In the genomic region with DNA sequence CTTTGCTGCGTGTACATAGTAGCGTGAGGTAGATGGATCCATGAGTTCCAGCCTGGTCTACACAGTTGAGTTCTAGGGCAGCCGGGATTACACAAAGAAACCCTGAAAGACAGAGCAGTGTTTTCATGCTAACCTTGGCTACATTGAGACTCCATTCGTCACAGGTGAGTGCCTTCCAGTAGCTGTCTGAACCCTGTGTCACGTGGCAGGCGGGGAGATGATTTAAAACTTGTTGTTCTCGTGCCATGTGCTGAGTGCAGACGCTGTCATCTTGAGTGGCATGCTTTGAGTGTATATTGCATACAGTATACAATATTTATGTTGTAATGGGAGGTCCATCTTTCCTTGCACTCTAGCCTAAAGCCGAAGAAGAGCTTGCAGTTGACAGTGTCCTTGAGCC, we compare ENCODE assay signal across 24 mouse cellular contexts.
A peak's percentile ranks its signal among the peaks of the same experiment; 100 is the strongest.
DNase-seq lines count a peak whose midpoint lies in the region; ATAC-seq and TF ChIP-seq lines count a peak whose summit lies in the region.
"Had no signal": no experiment of that assay in that cellular context is flagged by ENCODE, and none has a peak within 500 bp of the region (broad histone marks: within the 10 kb centered on the region; RNA-seq: fewer than 3 reads in every experiment).

No protein-coding gene starts in this region.

- peak; percentile 27 for DNase-seq in kidney, adult 11 months
- DNase-seq in kidney, postnatal 10 days, result no peak
- peak; percentile 71 for DNase-seq in kidney, adult 2 months
- peak; percentile 36 to 41 for DNase-seq in kidney, postnatal 25 days
- no peak for DNase-seq in kidney, postnatal 14 days
- no peak for DNase-seq in testis, postnatal 10 days (ENCODE audit: low spot score)
- DNase-seq: adrenal gland, adult 2 months; adrenal gland, postnatal 10 days; adrenal gland, postnatal 25 days; cerebellum, adult 11 months; cerebellum, adult 18-20 months; cerebellum, adult 8-10 months; cerebellum, adult 9-11 months; cerebellum, postnatal 14 days; cerebellum, postnatal 36 days; embryo, embryonic 11 days had no signal

- H3K9me3 ChIP-seq in kidney, embryonic 16.5 days (ENCODE audit: low read length), result no peaks in the 10 kb centered on the region
- H3K9me3 ChIP-seq: embryonic facial prominence, embryonic 13.5 days; embryonic facial prominence, embryonic 15.5 days; forebrain, embryonic 10.5 days; forebrain, embryonic 12.5 days had no signal

- H3K27ac ChIP-seq in kidney, adult 2 months (ENCODE audit: insufficient read depth, low read depth, low read length), result no peak overlapping the region
- H3K27ac ChIP-seq in kidney, embryonic 16.5 days (ENCODE audit: low read length), result no peak overlapping the region
- no peak overlapping the region for H3K27ac ChIP-seq in testis, adult 2 months (ENCODE audit: control insufficient read depth, insufficient read depth, low read depth, low read length)
- H3K27ac ChIP-seq: embryonic facial prominence, embryonic 13.5 days; embryonic facial prominence, embryonic 15.5 days; forebrain, embryonic 10.5 days; forebrain, embryonic 12.5 days had no signal

- no peak for TF ChIP-seq CTCF in kidney, adult 2 months (conservative IDR thresholded peaks at IDR 0.05; ENCODE audit: insufficient read depth, insufficient read length, low read depth, low read length)
- TF ChIP-seq CTCF in testis, adult 2 months (IDR thresholded peaks at IDR 0.05; ENCODE audit: control insufficient read depth, insufficient read depth, insufficient replicate concordance, low read depth, low read length), result no peak

- no peak overlapping the region for H3K9ac ChIP-seq in kidney, embryonic 16.5 days (replicated peaks; ENCODE audit: low read length)
- H3K9ac ChIP-seq: embryonic facial prominence, embryonic 13.5 days; embryonic facial prominence, embryonic 15.5 days; forebrain, embryonic 12.5 days had no signal

- no peak for TF ChIP-seq POLR2A in kidney, adult 2 months (IDR thresholded peaks at IDR 0.05; ENCODE audit: low read depth, low read length)
- 0 out of 2 replicates have a peak, but pooled peaks have one; percentile 27 for TF ChIP-seq POLR2A in testis, adult 2 months (IDR thresholded peaks at IDR 0.05; ENCODE audit: control insufficient read depth, low read depth, low read length)

- no peaks in the 10 kb centered on the region; the same call in 1 of the 2 replicates for H3K36me3 ChIP-seq in kidney, adult 2 months (ENCODE audit: control insufficient read depth, insufficient read depth, low read length)
- H3K36me3 ChIP-seq in kidney, embryonic 16.5 days (ENCODE audit: insufficient read depth, low read length), result peaks cover 29% of the 10 kb centered on the region
- peaks cover 8% of the 10 kb centered on the region; the same call in 1 of the 2 replicates for H3K36me3 ChIP-seq in testis, adult 2 months (ENCODE audit: control insufficient read depth, insufficient read depth, low read length)

- no peak overlapping the region for H3K4me3 ChIP-seq in kidney, adult 2 months (ENCODE audit: insufficient read depth, low read depth, low read length)
- H3K4me3 ChIP-seq in kidney, embryonic 16.5 days (ENCODE audit: low read length), result no peak overlapping the region
- no peak overlapping the region for H3K4me3 ChIP-seq in testis, adult 2 months (ENCODE audit: control insufficient read depth, low read depth, low read length)
- H3K4me3 ChIP-seq: embryonic facial prominence, embryonic 13.5 days; embryonic facial prominence, embryonic 15.5 days; erythroblast, embryonic 14.5 days; forebrain, embryonic 10.5 days; forebrain, embryonic 12.5 days had no signal

- ATAC-seq in kidney, embryonic 16.5 days (ENCODE audit: low FRiP score, low TSS enrichment), result no peak
- ATAC-seq: forebrain, embryonic 14.5 days had no signal

- no peak overlapping the region for H3K4me2 ChIP-seq in kidney, embryonic 16.5 days (replicated peaks; ENCODE audit: low read depth, low read length)
- H3K4me2 ChIP-seq: embryonic facial prominence, embryonic 13.5 days; embryonic facial prominence, embryonic 15.5 days; forebrain, embryonic 12.5 days had no signal

- no peaks in the 10 kb centered on the region for H3K27me3 ChIP-seq in kidney, adult 2 months (replicated peaks; ENCODE audit: control insufficient read depth, insufficient read depth, low read length)
- H3K27me3 ChIP-seq in kidney, embryonic 16.5 days (ENCODE audit: insufficient read depth, low read length), result no peaks in the 10 kb centered on the region
- H3K27me3 ChIP-seq in testis, adult 2 months (ENCODE audit: control insufficient read depth, insufficient read depth, low read length), result no peaks in the 10 kb centered on the region
- H3K27me3 ChIP-seq: embryonic facial prominence, embryonic 13.5 days; embryonic facial prominence, embryonic 15.5 days; forebrain, embryonic 12.5 days had no signal

- WGBS in kidney, adult 2 months, result 59% methylated on average over 9 of the region's 9 CpGs
- WGBS in kidney, embryonic 16.5 days, result 75% methylated on average over 9 of the region's 9 CpGs

- H3K4me1 ChIP-seq in kidney, adult 2 months (ENCODE audit: control insufficient read depth, insufficient read depth, low read length), result no peaks in the 10 kb centered on the region
- no peaks in the 10 kb centered on the region for H3K4me1 ChIP-seq in kidney, embryonic 16.5 days (ENCODE audit: insufficient read depth, low read length)
- no peaks in the 10 kb centered on the region for H3K4me1 ChIP-seq in testis, adult 2 months (ENCODE audit: control insufficient read depth, insufficient read depth, low read length)
- H3K4me1 ChIP-seq: embryonic facial prominence, embryonic 13.5 days; embryonic facial prominence, embryonic 15.5 days; forebrain, embryonic 10.5 days; forebrain, embryonic 12.5 days had no signal

Comparison
In these comparisons a context has a peak if more than half of its experiments do, and no peak if none do; other contexts are left out.
1. DNase-seq: peak in kidney, adult 11 months (single experiment), kidney, adult 2 months (single experiment) and kidney, postnatal 25 days (2 of 2); none in kidney, postnatal 10 days (single experiment), kidney, postnatal 14 days (single experiment) and testis, postnatal 10 days (single experiment).